Comparison of ENCODE assay signal across 9 mouse cellular contexts in the genomic region with DNA sequence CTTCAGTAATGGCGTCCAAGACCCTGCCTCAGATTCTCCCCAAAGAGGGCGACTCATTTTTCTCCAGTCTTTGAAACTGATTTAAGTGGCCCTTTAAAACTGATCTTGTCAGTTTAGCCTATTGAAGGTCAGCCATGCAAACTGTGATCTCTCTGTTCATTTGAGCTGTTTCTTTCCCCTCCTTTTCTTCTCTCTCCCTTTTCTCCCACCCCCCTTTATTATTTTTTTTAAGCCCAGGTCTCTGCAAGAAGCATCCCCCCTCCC. TPM values are rescaled to one million over a fixed set of nuclear protein-coding genes. Genes with fewer than 3 reads are reported as not detected.
A peak's percentile ranks its signal among the peaks of the same experiment; 100 is the strongest.
DNase-seq lines count a peak whose midpoint lies in the region; ATAC-seq and TF ChIP-seq lines count a peak whose summit lies in the region.
"Had no signal": no experiment of that assay in that cellular context is flagged by ENCODE, and none has a peak within 500 bp of the region (broad histone marks: within the 10 kb centered on the region; RNA-seq: fewer than 3 reads in every experiment).

No protein-coding gene starts in this region.

- peak overlapping the region; percentile 89 for H3K4me3 ChIP-seq in lung, embryonic 16.5 days (ENCODE audit: low read length)
- peak overlapping the region; percentile 93 for H3K4me3 ChIP-seq in hindbrain, embryonic 10.5 days
- H3K4me3 ChIP-seq in liver, embryonic 13.5 days (replicated peaks): peak overlapping the region; percentile 62
- H3K4me3 ChIP-seq in stomach, postnatal 0 days (ENCODE audit: low read depth, low read length): peak overlapping the region; percentile 62

- H3K4me1 ChIP-seq in lung, embryonic 16.5 days (replicated peaks; ENCODE audit: control insufficient read depth, insufficient read depth, low read length): peaks cover 17% of the 10 kb centered on the region
- peaks cover 63% of the 10 kb centered on the region for H3K4me1 ChIP-seq in hindbrain, embryonic 10.5 days (replicated peaks)
- peaks cover 9% of the 10 kb centered on the region for H3K4me1 ChIP-seq in liver, embryonic 13.5 days (replicated peaks)
- H3K4me1 ChIP-seq in stomach, postnatal 0 days (replicated peaks; ENCODE audit: control insufficient read depth, insufficient read depth): no peaks in the 10 kb centered on the region; the same call in 1 of the 2 replicates

- 14% methylated on average over 2 of the region's 2 CpGs for WGBS in lung, embryonic 16.5 days
- 0% methylated on average over 2 of the region's 2 CpGs for WGBS in hindbrain, embryonic 10.5 days
- WGBS in liver, embryonic 13.5 days (ENCODE audit: insufficient replicate concordance): 11% methylated on average over 2 of the region's 2 CpGs
- 43% methylated on average over 2 of the region's 2 CpGs for WGBS in stomach, postnatal 0 days

- ATAC-seq in lung, embryonic 16.5 days (ENCODE audit: low read depth): no peak
- ATAC-seq in liver, embryonic 13.5 days (ENCODE audit: low read depth): no peak
- ATAC-seq in stomach, postnatal 0 days (ENCODE audit: low FRiP score, low TSS enrichment): no peak

- no peaks in the 10 kb centered on the region for H3K27me3 ChIP-seq in lung, embryonic 16.5 days (ENCODE audit: control insufficient read depth, insufficient read depth, low read depth, low read length)
- peaks cover 35% of the 10 kb centered on the region for H3K27me3 ChIP-seq in hindbrain, embryonic 10.5 days (ENCODE audit: insufficient read depth, poor library complexity, severe bottlenecking)
- H3K27me3 ChIP-seq in liver, embryonic 13.5 days: peaks cover 78% of the 10 kb centered on the region
- H3K27me3 ChIP-seq in stomach, postnatal 0 days (ENCODE audit: control insufficient read depth, insufficient read depth, low read length): no peaks in the 10 kb centered on the region

- no peak for TF ChIP-seq CTCF in stomach, postnatal 0 days (IDR thresholded peaks at IDR 0.05; ENCODE audit: low read depth)

- H3K4me2 ChIP-seq in lung, embryonic 16.5 days (ENCODE audit: low read depth, low read length): peak overlapping the region; percentile 72
- peak overlapping the region; percentile 57 for H3K4me2 ChIP-seq in liver, embryonic 13.5 days
- H3K4me2 ChIP-seq in stomach, postnatal 0 days (replicated peaks; ENCODE audit: low read depth): peak overlapping the region; percentile 72

- H3K9me3 ChIP-seq in lung, embryonic 16.5 days (ENCODE audit: control insufficient read depth, low read length): no peaks in the 10 kb centered on the region
- no peaks in the 10 kb centered on the region for H3K9me3 ChIP-seq in hindbrain, embryonic 10.5 days
- no peaks in the 10 kb centered on the region for H3K9me3 ChIP-seq in liver, embryonic 13.5 days (replicated peaks)
- H3K9me3 ChIP-seq in stomach, postnatal 0 days (ENCODE audit: control insufficient read depth, low read length): no peaks in the 10 kb centered on the region

- H3K9ac ChIP-seq in lung, embryonic 16.5 days (ENCODE audit: low read length): peak overlapping the region; percentile 83
- peak overlapping the region; percentile 59; the same call in 1 of the 2 replicates for H3K9ac ChIP-seq in liver, embryonic 13.5 days
- H3K9ac ChIP-seq in stomach, postnatal 0 days (ENCODE audit: low read length): peak overlapping the region; percentile 64

- DNase-seq in lung, postnatal 25 days (ENCODE audit: low spot score): no peak
- no peak for DNase-seq in hindbrain, embryonic 10.5 days (ENCODE audit: low spot score)
- DNase-seq in liver, embryonic 13.5 days: no peak
- DNase-seq in stomach, postnatal 0 days (ENCODE audit: low spot score): no peak
- no peak for DNase-seq in thymus, postnatal 14 days
- DNase-seq in layer of hippocampus, adult 8-10 months (ENCODE audit: low spot score in 2 of 2): no peak
- DNase-seq: cerebellum, postnatal 25 days; right cerebral cortex, postnatal 4 days had no signal

- H3K27ac ChIP-seq in lung, embryonic 16.5 days (ENCODE audit: low read length): peak overlapping the region; percentile 76
- H3K27ac ChIP-seq in hindbrain, embryonic 10.5 days: peak overlapping the region; percentile 99
- H3K27ac ChIP-seq in liver, embryonic 13.5 days: no peak overlapping the region
- H3K27ac ChIP-seq in stomach, postnatal 0 days (replicated peaks): peak overlapping the region; percentile 78

- H3K36me3 ChIP-seq in lung, embryonic 16.5 days (ENCODE audit: control insufficient read depth, insufficient read depth, low read length): peaks cover 14% of the 10 kb centered on the region; the same call in 1 of the 2 replicates
- H3K36me3 ChIP-seq in hindbrain, embryonic 10.5 days: peaks cover 59% of the 10 kb centered on the region
- 0 out of 2 replicates have a peak, but pooled peaks cover 6% of the 10 kb centered on the region for H3K36me3 ChIP-seq in liver, embryonic 13.5 days
- no peaks in the 10 kb centered on the region; the same call in 1 of the 2 replicates for H3K36me3 ChIP-seq in stomach, postnatal 0 days (ENCODE audit: control insufficient read depth, insufficient read depth, low read length)

- TF ChIP-seq EP300 in stomach, postnatal 0 days (optimal IDR thresholded peaks at IDR 0.05): no peak

RNA-seq across cellular contexts. Expression of a gene that starts 11.2 kb away (rescaled TPM):
- polyA plus RNA-seq in lung, embryonic 16.5 days (2015; fragmentation: Nextera tagmentation; extraction: Ambion mirVana): 83.5 and 95.7 TPM in 2 replicates
- polyA plus RNA-seq in hindbrain, embryonic 10.5 days (2016; fragmentation: Nextera tagmentation; extraction: Ambion mirVana): 83.4 and 86.4 TPM in 2 replicates
- polyA plus RNA-seq in liver, embryonic 13.5 days (2015; fragmentation: Nextera tagmentation; extraction: Ambion mirVana): 10.2 and 11.9 TPM in 2 replicates
- 52.8 and 53.9 TPM in 2 replicates for polyA plus RNA-seq in stomach, postnatal 0 days (2015; fragmentation: Nextera tagmentation; extraction: Ambion mirVana)
- total RNA-seq in layer of hippocampus, adult 8-10 months (2022): 10 to 100 TPM; 40.5 to 53.3 (median 45.9) TPM
